Mouse (Mus musculus): ENCODE results near the gene Hspa1a. TPM values are rescaled to one million over a fixed set of nuclear protein-coding genes. Genes with fewer than 3 reads are reported as not detected.
"Not testable (repeated sequence)": the region's sequence is repeated elsewhere in the genome, so short reads cannot be mapped to it uniquely, and the experiment has no call there.

Gene Hspa1a
- total and polyA plus RNA-seq, 2 experiments from 2014 or later = 8.5 to 13.8 TPM

- no peaks in the 10 kb centered on the region for H3K36me3 ChIP-seq (ENCODE audit: insufficient read depth)
- no peaks in the 10 kb centered on the region for H3K9me3 ChIP-seq (ENCODE audit: low read length)
- H3K27me3 ChIP-seq (ENCODE audit: insufficient read depth, low read length) = no peaks in the 10 kb centered on the region
- WGBS = 90% methylated on average over 12 of the region's 14 CpGs
- no peak overlapping the region for H3K4me3 ChIP-seq (ENCODE audit: low read depth, low read length)
- no peak overlapping the region for H3K27ac ChIP-seq (ENCODE audit: low read depth, low read length)
- DNase-seq (no peak), ATAC-seq (no peak)
- TF ChIP-seq CTCF (IDR thresholded peaks at IDR 0.05; ENCODE audit: low read depth) = no peak
- no peak overlapping the region for H3K9ac ChIP-seq
- no peak overlapping the region for H3K4me2 ChIP-seq (ENCODE audit: low read depth)
- H3K4me1 ChIP-seq (ENCODE audit: insufficient read depth) = no peaks in the 10 kb centered on the region
Observed at GRCm38 (mm10) chr17:34996411-34997141, 24.6 kb upstream of the Hspa1a start.

- H3K27me3 ChIP-seq (ENCODE audit: insufficient read depth, low read length); H3K4me2 ChIP-seq (ENCODE audit: low read depth); ATAC-seq; H3K4me1 ChIP-seq (ENCODE audit: insufficient read depth); DNase-seq; H3K27ac ChIP-seq (ENCODE audit: low read depth, low read length); H3K9me3 ChIP-seq (ENCODE audit: low read length); H3K4me3 ChIP-seq (ENCODE audit: low read depth, low read length); H3K9ac ChIP-seq; H3K36me3 ChIP-seq (ENCODE audit: insufficient read depth): not testable (repeated sequence)
- 100% methylated on average over 4 of the region's 4 CpGs for WGBS
Observed at GRCm38 (mm10) chr17:34995927-34996326, 24.0 kb upstream of the Hspa1a start.

GRCm38 (mm10) chr17:34995192-34995591 is 23.2 kb upstream of the Hspa1a start:
- ATAC-seq; H3K4me1 ChIP-seq (ENCODE audit: insufficient read depth); H3K9me3 ChIP-seq (ENCODE audit: low read length); H3K36me3 ChIP-seq (ENCODE audit: insufficient read depth); H3K9ac ChIP-seq; H3K27me3 ChIP-seq (ENCODE audit: insufficient read depth, low read length); H3K4me2 ChIP-seq (ENCODE audit: low read depth); DNase-seq; H3K4me3 ChIP-seq (ENCODE audit: low read depth, low read length); H3K27ac ChIP-seq (ENCODE audit: low read depth, low read length): not testable (repeated sequence)
- 90% methylated on average over 4 of the region's 4 CpGs for WGBS

GRCm38 (mm10) chr17:34994751-34995150 is 22.8 kb upstream of the Hspa1a start:
- TF ChIP-seq CTCF (IDR thresholded peaks at IDR 0.05; ENCODE audit: low read depth) = no peak
- H3K4me2 ChIP-seq (ENCODE audit: low read depth) = no peak overlapping the region

GRCm38 (mm10) chr17:34984218-34984617 is 12.3 kb upstream of the Hspa1a start:
- Histone ChIP-seq H3K9me3 (ENCODE audit: low read length) (no peaks in the 10 kb centered on the region), H3K36me3 (ENCODE audit: insufficient read depth) (peaks cover 16% of the 10 kb centered on the region), H3K9ac (no peak overlapping the region), H3K27me3 (ENCODE audit: insufficient read depth, low read length) (no peaks in the 10 kb centered on the region), H3K4me2 (ENCODE audit: low read depth) (no peak overlapping the region), H3K27ac (ENCODE audit: low read depth, low read length) (no peak overlapping the region), H3K4me3 (ENCODE audit: low read depth, low read length) (no peak overlapping the region), H3K4me1 (ENCODE audit: insufficient read depth) (peaks cover 6% of the 10 kb centered on the region)
- DNase-seq = peak; percentile 17
- peak; percentile 71 for TF ChIP-seq CTCF (IDR thresholded peaks at IDR 0.05; ENCODE audit: low read depth)
- no peak for ATAC-seq
- 74% methylated on average over 2 of the region's 2 CpGs for WGBS

More at GRCm38 (mm10) chr17:34994751-34995150, 22.8 kb upstream of the Hspa1a start:
- H3K4me3 ChIP-seq (ENCODE audit: low read depth, low read length) = no peak overlapping the region
- peaks cover 4% of the 10 kb centered on the region; the same call in 1 of the 2 replicates for H3K36me3 ChIP-seq (ENCODE audit: insufficient read depth)
- H3K27ac ChIP-seq (ENCODE audit: low read depth, low read length) = no peak overlapping the region
- H3K9ac ChIP-seq = no peak overlapping the region
- DNase-seq (no peak), ATAC-seq (no peak)
- no peaks in the 10 kb centered on the region for H3K9me3 ChIP-seq (ENCODE audit: low read length)
- H3K27me3 ChIP-seq (ENCODE audit: insufficient read depth, low read length) = no peaks in the 10 kb centered on the region
- no peaks in the 10 kb centered on the region for H3K4me1 ChIP-seq (ENCODE audit: insufficient read depth)

GRCm38 (mm10) chr17:34982328-34982727 is 10.4 kb upstream of the Hspa1a start:
- peak overlapping the region; percentile 91 for H3K4me2 ChIP-seq (ENCODE audit: low read depth)
- peaks cover 6% of the 10 kb centered on the region for H3K4me1 ChIP-seq (ENCODE audit: insufficient read depth)
- peaks cover 16% of the 10 kb centered on the region for H3K36me3 ChIP-seq (ENCODE audit: insufficient read depth)
- DNase-seq (no peak), ATAC-seq (no peak; the same call in 1 of the 2 replicates)
- no peak for TF ChIP-seq CTCF (IDR thresholded peaks at IDR 0.05; ENCODE audit: low read depth)
- WGBS = under 1% methylated on average over 15 of the region's 15 CpGs
- peak overlapping the region; percentile 97 for H3K27ac ChIP-seq (ENCODE audit: low read depth, low read length)
- H3K9me3 ChIP-seq (ENCODE audit: low read length) = no peaks in the 10 kb centered on the region
- peak overlapping the region; percentile 94 for H3K4me3 ChIP-seq (ENCODE audit: low read depth, low read length)
- peak overlapping the region; percentile 73 for H3K9ac ChIP-seq
- no peaks in the 10 kb centered on the region for H3K27me3 ChIP-seq (ENCODE audit: insufficient read depth, low read length)

- peak within 1 kb of the TSS; percentile 97 for H3K27ac ChIP-seq (ENCODE audit: low read depth, low read length)
- DNase-seq (peak; percentile 96), ATAC-seq (peak; percentile 99)
- under 1% methylated on average over 57 of the region's 58 CpGs for WGBS
- H3K36me3 ChIP-seq (ENCODE audit: insufficient read depth) = peaks cover 16% of the 10 kb centered on the region
- H3K4me2 ChIP-seq (ENCODE audit: low read depth) = peak within 1 kb of the TSS; percentile 91
- peaks cover 6% of the 10 kb centered on the region for H3K4me1 ChIP-seq (ENCODE audit: insufficient read depth)
- H3K4me3 ChIP-seq (ENCODE audit: low read depth, low read length) = peak within 1 kb of the TSS; percentile 94
- H3K9me3 ChIP-seq (ENCODE audit: low read length) = no peaks in the 10 kb centered on the region
- no peaks in the 10 kb centered on the region for H3K27me3 ChIP-seq (ENCODE audit: insufficient read depth, low read length)
- peak within 1 kb of the TSS; percentile 73 for H3K9ac ChIP-seq
- TF ChIP-seq CTCF (IDR thresholded peaks at IDR 0.05; ENCODE audit: low read depth) = peak; percentile 21; the same call in 1 of the 2 replicates
Observed at GRCm38 (mm10) chr17:34981690-34982180, 9.8 kb upstream of the Hspa1a start, which contains the start of gene Lsm2. Lsm2 (plus strand) TSS chr17:34981862.

Data from forebrain, postnatal 0 days (tissue).